Mouse (Mus musculus) kidney, embryonic 16.5 days (tissue): ENCODE measurements at regions not wholly inside any gene's neighbourhood (a gene's known extent, or its start where the extent isn't known, plus 50 kb on each side); places are given as distances from the start of the nearest gene placed in this dataset.

Experiments
- ATAC-seq: fragments of 200-750 bp; cut with Nextera tagmentation; 2 replicates; pipeline ENCODE4 v1.8.0; 2017; ENCODE audit warnings: moderate TSS enrichment; ENCODE audit not compliant: low FRiP score, low TSS enrichment
- H3K27ac ChIP-seq: fragments of 300-500 bp; sonication (generic); 2 replicates; pipeline ENCODE4 v1.5.1; 2014; ENCODE audit warnings: low read length
- H3K27me3 ChIP-seq: fragments of 300-500 bp; sonication (generic); 2 replicates; pipeline ENCODE4 v1.6.1; 2014; ENCODE audit warnings: low read length, control low read depth, mixed read lengths; ENCODE audit not compliant: insufficient read depth
- H3K36me3 ChIP-seq: fragments of 300-500 bp; sonication (generic); 2 replicates; pipeline ENCODE4 v1.6.1; 2014; ENCODE audit warnings: low read length, control low read depth, mixed read lengths; ENCODE audit not compliant: insufficient read depth
- H3K4me1 ChIP-seq: fragments of 300-500 bp; sonication (generic); 2 replicates; pipeline ENCODE4 v1.6.1; 2014; ENCODE audit warnings: low read length, control low read depth, mixed read lengths; ENCODE audit not compliant: insufficient read depth
- H3K4me2 ChIP-seq: fragments of 300-500 bp; sonication (generic); replicated peaks from 2 replicates; pipeline ENCODE4 v1.6.1; 2014; ENCODE audit warnings: low read depth, low read length
- H3K4me3 ChIP-seq: fragments of 300-500 bp; sonication (generic); 2 replicates; pipeline ENCODE4 v1.5.1; 2014; ENCODE audit warnings: mild to moderate bottlenecking, low read length
- H3K9ac ChIP-seq: fragments of 300-500 bp; sonication (generic); replicated peaks from 2 replicates; pipeline ENCODE4 v1.6.1; 2014; ENCODE audit warnings: low read length
- H3K9me3 ChIP-seq: fragments of 300-500 bp; sonication (generic); 2 replicates; pipeline ENCODE4 v1.6.1; 2016; ENCODE audit warnings: low read length, control low read depth
- WGBS: fragments of 180-500 bp; shearing (Covaris S2); extraction: QIAGEN DNeasy Blood & Tissue Kit; methylation state at CpG from one replicate; pipeline ENCODE4 v1.1.7; 2014; 5-methylcytosine and 5-hydroxymethylcytosine counted together

DNA sequence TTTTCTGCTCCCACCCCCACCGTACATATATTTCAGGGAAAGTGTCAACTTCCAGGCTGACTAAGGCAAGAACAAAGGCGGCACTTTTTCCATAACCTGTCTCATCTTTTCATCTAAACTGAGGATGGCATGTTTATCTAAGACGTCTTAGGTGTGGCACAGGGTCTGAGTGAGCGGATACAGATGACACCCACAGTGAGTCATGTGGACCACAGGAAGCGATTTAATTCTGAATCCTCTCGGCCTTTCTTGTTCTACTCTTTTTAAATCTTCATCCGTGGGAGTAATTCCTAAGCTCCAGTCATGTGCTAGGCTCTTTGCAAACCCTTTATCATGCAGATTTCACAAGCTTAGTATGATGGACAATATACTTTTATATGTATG is 171.9 kb upstream of the Slc24a2 start:
- H3K36me3 ChIP-seq = no peaks in the 10 kb centered on the region
- 0 out of 2 replicates have a peak, but pooled peaks have one; percentile 12 for ATAC-seq
- no peaks in the 10 kb centered on the region for H3K27me3 ChIP-seq
- H3K4me3 ChIP-seq = no peak overlapping the region
- H3K4me2 ChIP-seq = peak overlapping the region; percentile 32
- WGBS = 57% methylated on average over 7 of the region's 7 CpGs
- H3K9me3 ChIP-seq = no peaks in the 10 kb centered on the region
- H3K27ac ChIP-seq = peak overlapping the region; percentile 6; the same call in 1 of the 2 replicates
- peaks cover 14% of the 10 kb centered on the region for H3K4me1 ChIP-seq
- no peak overlapping the region for H3K9ac ChIP-seq

- Histone ChIP-seq H3K36me3 (no peaks in the 10 kb centered on the region), H3K9ac (peak overlapping the region; percentile 31; the same call in 1 of the 2 replicates), H3K4me2 (peak overlapping the region; percentile 32), H3K9me3 (no peaks in the 10 kb centered on the region), H3K27ac (peak overlapping the region; percentile 6; the same call in 1 of the 2 replicates), H3K4me3 (peak overlapping the region; percentile 20), H3K4me1 (peaks cover 14% of the 10 kb centered on the region), H3K27me3 (no peaks in the 10 kb centered on the region)
- 0 out of 2 replicates have a peak, but pooled peaks have one; percentile 63 for ATAC-seq
- 17% methylated on average over 20 of the region's 20 CpGs for WGBS
Observed at GRCm38 (mm10) chr4:87401316-87402172, 171.3 kb upstream of the Slc24a2 start.

DNA sequence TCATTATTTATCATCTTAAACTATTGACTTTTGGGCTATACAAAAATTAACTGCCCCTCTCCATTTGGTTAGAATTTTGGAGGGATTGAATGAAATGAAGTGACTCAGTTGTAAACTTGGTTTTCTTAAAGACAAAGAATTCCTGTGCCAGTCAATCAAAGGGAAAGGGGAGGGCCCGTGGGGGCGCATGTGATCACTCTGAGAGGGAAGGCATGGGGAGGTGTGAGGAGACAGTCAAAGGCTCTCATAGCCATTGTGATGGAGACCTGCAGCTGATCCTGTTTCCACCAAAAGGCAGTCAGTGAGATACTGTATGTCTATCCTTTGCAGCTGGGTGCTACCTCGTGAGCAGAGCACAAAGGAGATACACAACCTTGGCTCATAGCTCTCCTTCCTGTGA is 156.6 kb upstream of the Slc24a2 start:
- H3K27ac ChIP-seq = no peak overlapping the region
- H3K4me2 ChIP-seq = no peak overlapping the region
- no peak overlapping the region for H3K9ac ChIP-seq
- 85% methylated on average over 3 of the region's 3 CpGs for WGBS
- no peaks in the 10 kb centered on the region for H3K36me3 ChIP-seq
- no peak overlapping the region for H3K4me3 ChIP-seq
- H3K4me1 ChIP-seq = peaks cover 14% of the 10 kb centered on the region
- no peaks in the 10 kb centered on the region for H3K9me3 ChIP-seq
- H3K27me3 ChIP-seq = peaks cover 6% of the 10 kb centered on the region
- no peak for ATAC-seq

- no peak overlapping the region for H3K27ac ChIP-seq
- H3K4me1 ChIP-seq = peaks cover 14% of the 10 kb centered on the region
- 76% methylated on average over 9 of the region's 9 CpGs for WGBS
- no peak overlapping the region for H3K9ac ChIP-seq
- H3K36me3 ChIP-seq = no peaks in the 10 kb centered on the region
- peaks cover 6% of the 10 kb centered on the region for H3K27me3 ChIP-seq
- H3K4me3 ChIP-seq = no peak overlapping the region
- no peaks in the 10 kb centered on the region for H3K9me3 ChIP-seq
- no peak for ATAC-seq
- no peak overlapping the region for H3K4me2 ChIP-seq
Observed at GRCm38 (mm10) chr4:87386271-87386670, 156.0 kb upstream of the Slc24a2 start.

DNA sequence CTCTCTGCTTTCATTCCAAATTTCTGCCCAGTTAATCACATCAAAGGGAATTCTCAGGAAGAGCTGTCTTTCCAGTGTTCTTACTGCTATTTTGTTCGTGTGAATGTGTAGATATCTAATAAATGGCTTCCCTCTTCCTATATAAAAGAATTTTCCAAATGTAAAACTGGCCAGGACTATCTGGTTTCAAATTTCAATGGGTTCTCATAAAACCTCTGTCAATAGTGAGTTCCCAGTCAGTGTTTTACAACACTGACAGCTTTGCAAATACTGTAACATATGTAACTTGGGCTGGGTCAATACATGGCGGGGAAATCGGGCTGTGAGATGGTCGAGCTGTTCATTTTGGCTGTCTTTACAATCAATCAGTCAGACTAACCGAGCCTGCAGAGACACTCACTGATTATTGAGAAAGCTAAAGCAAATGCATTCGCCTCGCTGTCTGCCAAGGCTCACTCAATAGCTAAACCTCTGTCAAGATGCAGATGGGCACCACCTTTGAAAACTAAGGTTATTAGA is 155.0 kb upstream of the Slc24a2 start:
- no peak overlapping the region for H3K4me2 ChIP-seq
- H3K27ac ChIP-seq = no peak overlapping the region
- H3K9ac ChIP-seq = no peak overlapping the region
- H3K27me3 ChIP-seq = peaks cover 6% of the 10 kb centered on the region
- H3K36me3 ChIP-seq = no peaks in the 10 kb centered on the region
- no peak overlapping the region for H3K4me3 ChIP-seq
- 33% methylated on average over 7 of the region's 7 CpGs for WGBS
- peaks cover 14% of the 10 kb centered on the region for H3K4me1 ChIP-seq
- no peak for ATAC-seq
- no peaks in the 10 kb centered on the region for H3K9me3 ChIP-seq

DNA sequence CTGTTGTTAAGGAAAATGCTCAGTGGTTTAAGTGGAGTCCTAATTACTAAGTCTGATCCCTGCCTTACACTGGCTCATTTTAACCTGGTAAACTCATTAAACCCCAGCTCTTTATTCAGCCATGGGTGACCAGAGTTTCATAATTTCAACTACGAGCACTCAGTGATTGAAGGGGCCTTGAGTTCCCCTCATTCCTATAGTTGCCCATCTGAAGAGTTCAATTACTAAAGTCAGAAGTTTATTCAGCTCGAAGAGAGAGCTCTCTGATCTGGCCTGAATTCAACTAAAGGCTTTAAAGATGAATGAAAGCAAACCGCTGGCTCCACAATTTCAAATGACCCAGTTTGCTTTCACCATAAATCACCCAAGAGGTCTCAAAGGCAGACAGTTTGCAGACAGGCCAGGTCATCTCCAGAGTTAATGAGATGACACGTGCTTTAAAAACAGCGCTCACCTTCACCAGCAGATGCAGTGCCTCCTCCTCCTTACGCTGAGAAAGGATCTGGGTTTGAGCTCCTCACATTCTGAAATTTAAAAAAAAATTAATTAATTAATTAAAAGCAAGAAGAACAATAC is 154.3 kb upstream of the Slc24a2 start:
- no peak overlapping the region for H3K4me2 ChIP-seq
- H3K4me3 ChIP-seq = no peak overlapping the region
- H3K27me3 ChIP-seq = peaks cover 6% of the 10 kb centered on the region
- no peaks in the 10 kb centered on the region for H3K36me3 ChIP-seq
- H3K9me3 ChIP-seq = no peaks in the 10 kb centered on the region
- H3K4me1 ChIP-seq = peaks cover 21% of the 10 kb centered on the region
- no peak overlapping the region for H3K27ac ChIP-seq
- H3K9ac ChIP-seq = no peak overlapping the region
- 10% methylated on average over 6 of the region's 6 CpGs for WGBS
- ATAC-seq = peak; percentile 37; the same call in 1 of the 2 replicates

- Histone ChIP-seq H3K4me1 (peaks cover 33% of the 10 kb centered on the region), H3K9me3 (no peaks in the 10 kb centered on the region), H3K4me2 (no peak overlapping the region), H3K36me3 (no peaks in the 10 kb centered on the region), H3K27me3 (peaks cover 6% of the 10 kb centered on the region), H3K27ac (no peak overlapping the region), H3K4me3 (no peak overlapping the region), H3K9ac (no peak overlapping the region)
- 35% methylated on average over 5 of the region's 5 CpGs for WGBS
- ATAC-seq = no peak
Observed at GRCm38 (mm10) chr4:87380716-87381115, 150.4 kb upstream of the Slc24a2 start.

DNA sequence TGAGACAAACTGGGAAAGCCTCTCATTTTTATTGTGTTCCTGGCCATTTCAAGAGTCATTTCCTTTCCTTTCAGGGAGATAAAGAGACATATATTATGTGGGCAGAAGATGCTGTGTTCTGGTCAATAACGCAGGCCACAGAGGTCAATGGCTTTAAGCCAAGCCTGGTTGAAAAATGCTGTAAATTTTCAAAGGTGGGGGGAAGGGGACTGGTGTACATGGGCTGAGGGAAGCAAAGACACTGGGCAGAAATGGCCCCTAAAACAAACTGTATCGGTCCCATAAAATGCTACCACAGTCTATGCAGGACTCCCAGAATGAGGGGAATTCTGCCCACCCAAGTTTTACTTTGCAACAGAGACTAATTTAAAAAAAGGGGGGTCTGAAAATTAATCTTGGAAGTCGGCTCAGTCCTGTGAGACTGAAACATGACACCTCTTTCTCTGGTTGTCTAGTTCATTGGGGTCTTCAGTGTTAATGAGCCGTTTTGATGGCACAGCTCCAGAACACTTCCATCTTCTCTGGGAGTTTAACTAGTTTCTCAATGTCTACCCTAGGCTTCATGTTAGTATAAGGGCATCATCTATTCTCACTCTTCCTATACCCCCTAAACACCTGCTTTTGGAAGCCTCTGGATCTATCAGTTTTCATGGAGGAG is 149.4 kb upstream of the Slc24a2 start:
- H3K4me1 ChIP-seq = peaks cover 25% of the 10 kb centered on the region
- no peak overlapping the region for H3K27ac ChIP-seq
- H3K36me3 ChIP-seq = no peaks in the 10 kb centered on the region
- H3K4me3 ChIP-seq = no peak overlapping the region
- H3K4me2 ChIP-seq = no peak overlapping the region
- WGBS = 16% methylated on average over 4 of the region's 4 CpGs
- H3K9ac ChIP-seq = no peak overlapping the region
- peaks cover 6% of the 10 kb centered on the region for H3K27me3 ChIP-seq
- ATAC-seq = peak; percentile 90
- no peaks in the 10 kb centered on the region for H3K9me3 ChIP-seq

- Histone ChIP-seq H3K36me3 (no peaks in the 10 kb centered on the region), H3K4me2 (no peak overlapping the region), H3K9me3 (no peaks in the 10 kb centered on the region), H3K27me3 (no peaks in the 10 kb centered on the region), H3K27ac (no peak overlapping the region), H3K9ac (no peak overlapping the region), H3K4me3 (no peak overlapping the region), H3K4me1 (peaks cover 20% of the 10 kb centered on the region)
- no peak for ATAC-seq
- WGBS = 56% methylated on average over 7 of the region's 7 CpGs
Observed at GRCm38 (mm10) chr4:87371960-87372359, 141.7 kb upstream of the Slc24a2 start.
